Mouse (Mus musculus): ENCODE measurements around the gene Dcbld1.

DNA sequence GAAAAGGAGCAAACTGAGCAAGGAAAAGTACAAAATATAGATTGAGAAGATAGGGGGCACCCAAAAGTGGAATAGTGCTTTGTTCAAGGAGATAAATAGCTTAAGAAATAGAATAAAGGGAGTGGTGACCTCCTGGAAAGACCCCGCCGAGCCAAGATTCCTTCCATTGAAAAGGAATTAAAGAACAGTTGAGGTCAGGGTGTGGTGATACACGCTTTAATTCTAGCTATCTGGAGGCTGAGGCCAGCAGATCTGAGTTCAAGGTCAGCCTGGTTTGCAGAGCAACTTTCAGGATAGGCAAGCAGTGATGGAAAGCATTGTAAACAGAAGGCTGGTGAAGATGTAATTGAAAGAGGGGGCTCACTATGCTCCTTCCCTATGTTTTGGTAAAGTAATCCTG lies 12.8 kb downstream of the Dcbld1 start:
- no peak for TF ChIP-seq CTCF (IDR thresholded peaks at IDR 0.05; ENCODE audit: borderline replicate concordance, control insufficient read depth, extremely low read depth, insufficient read depth, low read length, poor library complexity)
- no peak for TF ChIP-seq POLR2A (IDR thresholded peaks at IDR 0.05; ENCODE audit: control insufficient read depth, extremely low read depth, insufficient read depth, low read length, poor library complexity)
